Mouse (Mus musculus): ENCODE data around the gene Arid5a. TPM values are rescaled to one million over a fixed set of nuclear protein-coding genes. Genes with fewer than 3 reads are reported as not detected.

The Arid5a gene
- polyA plus RNA-seq, 1 experiment from 2014 or later, result 3.4 TPM

DNA sequence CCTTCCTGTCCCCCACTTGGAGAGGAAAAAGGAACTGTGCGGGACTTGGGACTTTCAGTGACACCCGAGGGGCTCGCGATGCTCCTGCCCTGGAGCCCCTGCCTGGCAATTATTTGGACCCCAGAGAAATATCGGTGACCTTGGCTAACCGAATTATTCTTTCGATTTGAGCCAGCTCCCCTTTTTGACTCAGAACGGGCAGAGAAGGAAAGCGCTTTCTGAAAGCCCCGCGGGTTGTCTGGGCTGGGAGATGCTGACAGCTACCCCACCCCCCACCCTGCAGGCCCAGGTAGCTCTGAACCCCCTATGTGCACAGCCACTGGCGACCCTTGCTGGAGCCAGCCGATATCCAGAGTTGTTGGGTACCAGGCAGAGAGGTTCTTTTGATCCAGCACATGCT lies 8.4 kb upstream of the Arid5a start:
- H3K4me3 ChIP-seq, result no peak overlapping the region
- WGBS, result 35% methylated on average over 13 of the region's 13 CpGs
- H3K27me3 ChIP-seq (ENCODE audit: low read depth, poor library complexity, severe bottlenecking), result peaks cover 64% of the 10 kb centered on the region
- no peaks in the 10 kb centered on the region for H3K36me3 ChIP-seq
- peaks cover 8% of the 10 kb centered on the region for H3K4me1 ChIP-seq
- H3K27ac ChIP-seq (replicated peaks), result no peak overlapping the region
- H3K9me3 ChIP-seq (replicated peaks), result no peaks in the 10 kb centered on the region
- DNase-seq (ENCODE audit: low spot score), result no peak

DNA sequence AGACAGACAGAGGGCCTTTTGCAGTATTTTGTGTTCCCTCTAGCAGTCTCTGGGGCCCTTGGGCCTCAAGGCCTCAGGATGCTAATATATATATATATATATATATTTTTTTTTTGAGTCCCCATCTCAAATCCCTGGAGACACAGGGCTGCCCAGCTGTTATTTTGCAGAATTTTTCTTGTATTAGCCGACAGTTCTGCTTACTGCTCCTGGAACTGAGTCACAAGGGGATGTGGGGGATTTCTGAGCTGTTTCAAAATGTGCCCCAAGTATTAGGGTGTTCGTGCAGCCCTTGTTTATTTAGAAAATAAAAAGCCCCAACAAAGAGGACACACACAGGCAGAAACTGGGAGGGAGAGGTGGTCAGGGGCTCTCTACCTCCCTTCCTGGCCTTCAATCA lies 7.9 kb upstream of the Arid5a start:
- Histone ChIP-seq H3K4me1 (peaks cover 8% of the 10 kb centered on the region), H3K27ac (replicated peaks) (no peak overlapping the region), H3K4me3 (no peak overlapping the region), H3K27me3 (ENCODE audit: low read depth, poor library complexity, severe bottlenecking) (peaks cover 70% of the 10 kb centered on the region), H3K9me3 (replicated peaks) (no peaks in the 10 kb centered on the region), H3K36me3 (no peaks in the 10 kb centered on the region)
- no peak for DNase-seq (ENCODE audit: low spot score)
- 71% methylated on average over 2 of the region's 2 CpGs for WGBS

DNA sequence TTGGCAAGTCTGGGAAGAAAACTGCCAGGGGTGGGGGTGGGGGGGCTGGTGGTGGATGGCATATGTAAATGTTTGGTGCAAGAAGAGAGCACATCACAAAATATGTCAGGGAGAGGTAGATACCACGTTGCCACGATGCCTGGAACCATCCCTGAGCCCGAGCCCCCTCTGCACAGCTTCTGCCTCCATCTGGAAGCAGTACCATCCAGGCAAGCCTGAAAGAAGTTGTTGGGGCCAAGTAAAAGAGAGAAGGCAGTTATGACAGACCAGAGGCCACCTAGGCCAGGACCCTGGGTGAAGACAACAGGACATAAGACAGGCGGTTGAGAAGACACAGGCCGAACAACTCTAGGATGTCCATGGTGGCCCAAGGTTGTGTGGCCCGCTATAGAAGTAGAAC lies 7.0 kb upstream of the Arid5a start:
- 91% methylated on average over 6 of the region's 6 CpGs for WGBS
- Histone ChIP-seq H3K36me3 (no peaks in the 10 kb centered on the region), H3K27ac (replicated peaks) (no peak overlapping the region), H3K4me3 (no peak overlapping the region), H3K27me3 (ENCODE audit: low read depth, poor library complexity, severe bottlenecking) (peaks cover 70% of the 10 kb centered on the region), H3K4me1 (peaks cover 8% of the 10 kb centered on the region), H3K9me3 (replicated peaks) (no peaks in the 10 kb centered on the region)
- no peak for DNase-seq (ENCODE audit: low spot score)

DNA sequence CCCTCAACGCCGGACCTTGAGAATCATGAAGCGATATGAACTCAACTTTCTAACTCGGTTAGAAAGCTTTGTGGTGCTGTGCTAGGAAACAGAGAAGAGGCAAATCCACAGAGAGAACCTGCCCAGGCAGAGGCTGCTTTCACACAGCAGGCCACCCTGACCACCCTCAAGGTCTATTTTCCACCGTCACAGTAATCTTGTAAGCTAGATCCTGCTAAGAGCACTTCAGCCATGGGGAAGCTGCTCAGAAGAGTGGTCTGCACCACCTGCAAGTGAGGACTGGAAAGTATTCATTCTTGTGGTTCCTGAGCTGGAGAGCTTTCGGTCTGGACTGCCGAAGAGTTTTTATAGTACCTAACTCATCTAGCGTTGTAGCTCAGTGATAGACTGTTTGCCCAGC lies 5.3 kb upstream of the Arid5a start:
- Histone ChIP-seq H3K36me3 (no peaks in the 10 kb centered on the region), H3K4me3 (no peak overlapping the region), H3K9me3 (replicated peaks) (no peaks in the 10 kb centered on the region), H3K27me3 (ENCODE audit: low read depth, poor library complexity, severe bottlenecking) (peaks cover 70% of the 10 kb centered on the region), H3K4me1 (peaks cover 10% of the 10 kb centered on the region), H3K27ac (replicated peaks) (no peak overlapping the region)
- WGBS, result 78% methylated on average over 8 of the region's 8 CpGs
- DNase-seq (ENCODE audit: low spot score), result no peak

DNA sequence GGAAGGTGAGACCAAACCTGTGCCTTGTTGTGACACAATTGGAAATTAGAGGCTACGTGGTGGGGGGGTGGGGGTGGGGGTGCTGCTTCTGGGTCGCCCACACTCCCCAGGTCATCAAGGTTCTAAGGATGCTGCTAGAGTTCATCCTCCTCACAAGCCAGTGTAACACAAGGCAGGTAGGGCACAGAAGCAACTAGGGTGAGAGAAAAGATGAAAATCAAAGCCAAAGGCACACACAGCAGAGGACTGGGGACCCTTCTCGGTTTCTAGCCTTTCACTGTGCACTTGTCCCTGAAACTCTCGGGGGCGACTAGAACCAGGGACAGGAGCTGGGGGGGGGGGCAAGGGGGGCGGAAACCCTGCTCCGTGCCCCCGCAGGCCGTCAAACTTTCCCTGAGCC lies 4.6 kb upstream of the Arid5a start:
- no peak for DNase-seq (ENCODE audit: low spot score)
- 0 out of 2 replicates have a peak overlapping the region, but pooled peaks have one; percentile 38 for H3K27ac ChIP-seq (replicated peaks)
- peaks cover 13% of the 10 kb centered on the region for H3K4me1 ChIP-seq
- peak overlapping the region; percentile 52 for H3K4me3 ChIP-seq
- H3K27me3 ChIP-seq (ENCODE audit: low read depth, poor library complexity, severe bottlenecking), result peaks cover 64% of the 10 kb centered on the region
- WGBS, result 19% methylated on average over 8 of the region's 9 CpGs
- no peaks in the 10 kb centered on the region for H3K9me3 ChIP-seq (replicated peaks)
- no peaks in the 10 kb centered on the region for H3K36me3 ChIP-seq

DNA sequence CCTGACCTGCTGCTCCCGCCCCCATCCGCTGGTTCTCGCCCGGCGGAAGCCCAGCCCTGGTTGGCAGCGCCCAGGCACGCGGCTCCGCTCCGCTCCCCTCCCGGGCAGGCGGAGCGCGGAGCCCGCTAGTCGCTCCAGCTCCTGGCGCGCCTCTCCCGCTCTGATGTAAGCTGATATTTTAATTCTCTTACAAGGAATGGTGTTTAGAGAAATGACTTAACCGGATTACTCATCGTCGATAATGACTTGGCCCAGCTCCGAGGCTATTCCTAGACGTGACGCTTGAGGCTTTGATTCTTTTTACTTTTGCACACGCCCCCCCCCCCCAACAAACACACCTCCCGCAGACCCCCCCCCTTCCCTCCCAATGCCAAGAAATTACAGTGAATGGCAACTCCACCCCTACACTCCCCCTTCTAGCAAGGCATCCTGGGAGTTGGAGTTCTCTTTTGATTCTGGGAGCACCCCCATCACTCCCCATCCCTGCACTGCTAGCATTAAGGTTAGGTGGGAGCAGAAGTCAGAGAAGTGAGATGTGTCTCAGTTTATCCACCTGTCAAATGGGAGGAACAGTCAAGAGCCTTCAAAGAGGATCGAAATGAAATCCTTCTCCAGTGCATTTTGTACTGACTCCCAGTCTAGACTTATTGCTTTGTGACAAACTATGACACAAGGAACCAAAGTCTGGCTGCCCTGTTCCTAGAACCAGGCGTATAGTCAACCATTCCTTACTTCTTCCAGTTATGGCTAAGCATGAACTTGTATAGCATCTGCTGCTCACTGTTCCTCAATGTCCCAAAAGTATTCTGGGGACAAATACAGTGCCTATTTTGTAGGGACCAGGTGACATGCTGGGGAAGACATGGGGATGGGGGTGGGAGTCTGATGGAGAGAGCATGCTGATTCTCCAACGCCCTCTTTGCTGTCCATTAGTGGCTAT lies 3.9 kb upstream of the Arid5a start:
- H3K27ac ChIP-seq (replicated peaks), result 0 out of 2 replicates have a peak overlapping the region, but pooled peaks have one; percentile 38
- H3K9me3 ChIP-seq (replicated peaks), result no peaks in the 10 kb centered on the region
- no peaks in the 10 kb centered on the region for H3K36me3 ChIP-seq
- peak overlapping the region; percentile 52 for H3K4me3 ChIP-seq
- peaks cover 64% of the 10 kb centered on the region for H3K27me3 ChIP-seq (ENCODE audit: low read depth, poor library complexity, severe bottlenecking)
- DNase-seq (ENCODE audit: low spot score), result peak; percentile 28
- WGBS, result 10% methylated on average over 29 of the region's 30 CpGs
- peaks cover 20% of the 10 kb centered on the region for H3K4me1 ChIP-seq

DNA sequence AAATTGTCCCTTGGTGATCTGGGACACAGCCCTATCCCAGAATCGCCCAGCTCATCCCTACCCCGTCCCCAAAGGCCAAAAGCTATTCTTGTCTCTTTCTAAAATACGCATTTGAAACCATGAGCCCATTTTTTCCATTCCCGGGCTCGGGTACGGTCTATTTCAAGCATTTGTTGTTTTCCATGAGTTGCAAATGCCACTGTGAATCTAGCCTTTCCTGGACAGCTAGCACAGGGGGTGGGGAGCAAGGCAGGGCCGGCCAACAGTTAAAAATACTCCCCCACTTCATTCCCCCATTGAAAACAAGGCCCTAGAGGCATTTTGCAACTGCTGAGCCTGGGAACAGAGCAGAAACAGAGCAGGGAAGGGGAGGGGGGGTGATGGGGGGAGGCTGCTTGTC lies 2.8 kb upstream of the Arid5a start:
- H3K27me3 ChIP-seq (ENCODE audit: low read depth, poor library complexity, severe bottlenecking), result peaks cover 64% of the 10 kb centered on the region
- H3K27ac ChIP-seq (replicated peaks), result no peak overlapping the region
- no peaks in the 10 kb centered on the region for H3K36me3 ChIP-seq
- 74% methylated on average over 7 of the region's 7 CpGs for WGBS
- no peak overlapping the region for H3K4me3 ChIP-seq
- no peak for DNase-seq (ENCODE audit: low spot score)
- H3K4me1 ChIP-seq, result peaks cover 31% of the 10 kb centered on the region
- H3K9me3 ChIP-seq (replicated peaks), result no peaks in the 10 kb centered on the region

DNA sequence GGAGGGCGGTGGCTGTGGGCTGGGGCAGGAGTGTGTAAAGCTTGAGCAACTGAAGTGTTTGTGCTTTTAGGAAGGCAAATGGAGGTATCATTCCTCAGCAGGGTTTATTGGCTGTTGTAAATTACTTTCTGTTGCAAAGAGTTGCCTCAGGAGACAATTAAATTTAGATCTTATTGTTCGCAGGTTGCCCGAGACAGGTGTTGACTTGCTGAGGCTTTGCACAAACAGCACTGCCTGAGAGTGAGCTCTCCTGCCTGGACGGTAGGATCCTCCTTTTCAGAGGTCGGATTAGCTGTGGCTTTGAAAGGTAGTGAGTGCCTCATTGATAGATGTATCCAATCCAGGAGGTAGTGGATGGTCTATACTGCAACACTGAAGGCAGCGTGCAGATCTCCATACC lies 1.4 kb upstream of the Arid5a start:
- no peak for DNase-seq (ENCODE audit: low spot score)
- H3K9me3 ChIP-seq (replicated peaks), result no peaks in the 10 kb centered on the region
- 80% methylated on average over 6 of the region's 6 CpGs for WGBS
- no peaks in the 10 kb centered on the region for H3K36me3 ChIP-seq
- H3K27ac ChIP-seq (replicated peaks), result no peak overlapping the region
- H3K4me1 ChIP-seq, result peaks cover 32% of the 10 kb centered on the region
- H3K4me3 ChIP-seq, result no peak overlapping the region
- peaks cover 59% of the 10 kb centered on the region for H3K27me3 ChIP-seq (ENCODE audit: low read depth, poor library complexity, severe bottlenecking)

DNA sequence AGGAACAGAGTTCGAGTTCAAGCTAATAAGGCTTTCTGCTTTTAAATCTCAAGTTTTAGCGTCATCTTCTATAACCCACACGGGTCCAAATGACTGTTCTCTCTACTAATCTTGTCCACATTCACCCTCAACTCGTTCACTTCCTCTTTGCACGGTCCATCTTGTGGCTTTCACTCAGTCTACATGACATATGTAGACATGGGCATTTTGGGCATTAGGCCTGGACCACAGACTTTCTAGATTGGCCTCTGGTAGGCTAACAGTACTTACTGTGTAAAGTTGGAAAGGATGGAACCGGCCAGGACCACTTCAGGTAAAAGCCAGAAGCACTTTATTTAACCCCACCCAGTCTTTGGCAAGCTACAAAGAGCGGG lies 425 bp upstream of the Arid5a start:
- WGBS, result 70% methylated on average over 7 of the region's 7 CpGs
- H3K9me3 ChIP-seq (replicated peaks), result no peaks in the 10 kb centered on the region
- H3K36me3 ChIP-seq, result no peaks in the 10 kb centered on the region
- no peak for DNase-seq (ENCODE audit: low spot score)
- no peak overlapping the region for H3K27ac ChIP-seq (replicated peaks)
- peaks cover 49% of the 10 kb centered on the region for H3K27me3 ChIP-seq (ENCODE audit: low read depth, poor library complexity, severe bottlenecking)
- peak overlapping the region; percentile 73; the same call in 1 of the 2 replicates for H3K4me3 ChIP-seq
- peaks cover 32% of the 10 kb centered on the region for H3K4me1 ChIP-seq

DNA sequence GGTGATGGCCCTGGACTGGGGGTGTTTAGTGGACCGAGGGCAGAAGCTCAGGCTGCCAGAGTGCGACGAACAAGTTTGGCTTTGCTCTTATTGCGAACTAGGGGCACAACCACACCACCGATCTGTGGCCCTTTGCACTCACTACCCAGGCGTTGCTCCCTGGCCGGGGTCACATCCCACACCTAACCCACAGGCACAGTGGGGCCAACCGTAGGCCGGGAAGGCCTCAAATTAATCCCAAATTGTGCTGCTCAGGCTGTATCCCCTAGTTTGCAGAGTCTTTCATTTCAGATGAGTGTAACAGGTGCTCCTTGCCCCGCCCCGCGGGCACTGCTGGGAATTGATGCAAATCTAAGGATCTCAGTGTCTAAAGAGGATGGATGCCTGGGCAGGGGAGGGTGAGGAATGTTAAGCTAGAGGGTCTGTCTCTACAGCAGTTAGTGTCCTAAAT lies 943 bp downstream of the Arid5a start:
- peaks cover 26% of the 10 kb centered on the region for H3K4me1 ChIP-seq
- no peak overlapping the region for H3K27ac ChIP-seq (replicated peaks)
- H3K4me3 ChIP-seq, result peak overlapping the region; percentile 73
- DNase-seq (ENCODE audit: low spot score), result peak; percentile 32
- no peaks in the 10 kb centered on the region for H3K36me3 ChIP-seq
- 4% methylated on average over 12 of the region's 12 CpGs for WGBS
- H3K27me3 ChIP-seq (ENCODE audit: low read depth, poor library complexity, severe bottlenecking), result peaks cover 37% of the 10 kb centered on the region
- no peaks in the 10 kb centered on the region for H3K9me3 ChIP-seq (replicated peaks)

DNA sequence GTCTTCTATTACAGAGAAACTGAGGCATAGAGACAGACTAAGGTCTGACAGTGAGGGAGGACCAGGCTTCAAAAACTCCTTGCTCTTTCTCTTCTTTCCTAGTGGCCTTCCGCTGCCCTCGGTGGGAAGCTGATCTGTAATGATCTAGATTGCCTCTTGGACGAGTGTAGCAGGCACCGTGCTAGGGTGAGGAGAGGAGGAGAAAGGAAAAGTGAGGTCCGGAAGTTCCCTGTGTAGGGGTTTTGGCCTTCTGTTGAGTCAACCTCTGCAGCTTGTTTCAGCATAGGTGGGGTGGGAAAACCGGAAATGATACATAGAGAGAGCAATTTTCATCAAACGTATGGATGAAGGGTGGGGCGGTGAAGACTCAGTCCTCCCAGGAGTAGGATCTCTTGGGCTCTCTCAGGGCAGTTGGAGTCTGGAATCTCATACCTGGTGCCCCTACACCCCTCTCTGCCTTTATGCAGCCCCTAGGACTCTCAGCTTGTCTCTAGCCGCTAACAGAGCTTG lies 1.5 kb downstream of the Arid5a start:
- Histone ChIP-seq H3K27ac (replicated peaks) (no peak overlapping the region), H3K4me3 (peak overlapping the region; percentile 73; the same call in 1 of the 2 replicates), H3K36me3 (no peaks in the 10 kb centered on the region), H3K4me1 (peaks cover 24% of the 10 kb centered on the region), H3K27me3 (ENCODE audit: low read depth, poor library complexity, severe bottlenecking) (peaks cover 32% of the 10 kb centered on the region), H3K9me3 (replicated peaks) (no peaks in the 10 kb centered on the region)
- DNase-seq (ENCODE audit: low spot score), result no peak
- WGBS, result 56% methylated on average over 9 of the region's 9 CpGs

DNA sequence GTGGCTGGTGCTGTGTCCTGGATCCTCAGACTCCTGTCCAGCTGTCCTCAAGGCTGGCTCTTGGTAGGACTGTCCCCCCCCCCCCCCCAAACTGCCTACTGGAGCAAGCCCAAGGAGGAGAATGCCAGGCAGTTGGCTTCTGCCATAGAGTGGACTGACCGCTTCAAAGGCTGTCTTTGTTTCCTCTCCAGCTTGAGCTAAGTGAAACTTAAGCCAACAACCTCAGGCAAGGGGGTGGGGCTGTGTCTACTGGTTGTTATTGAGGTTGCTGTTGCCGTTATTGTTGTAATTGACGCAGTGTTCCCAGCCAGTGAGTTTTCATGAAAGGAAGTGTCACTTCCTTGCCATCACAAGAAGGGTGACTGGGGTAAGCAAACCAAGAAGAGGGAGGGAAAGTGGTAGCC lies 2.0 kb downstream of the Arid5a start:
- no peak for DNase-seq (ENCODE audit: low spot score)
- H3K27ac ChIP-seq (replicated peaks), result no peak overlapping the region
- peaks cover 24% of the 10 kb centered on the region for H3K4me1 ChIP-seq
- H3K9me3 ChIP-seq (replicated peaks), result no peaks in the 10 kb centered on the region
- no peak overlapping the region for H3K4me3 ChIP-seq
- 30% methylated on average over 3 of the region's 3 CpGs for WGBS
- H3K27me3 ChIP-seq (ENCODE audit: low read depth, poor library complexity, severe bottlenecking), result peaks cover 27% of the 10 kb centered on the region
- H3K36me3 ChIP-seq, result no peaks in the 10 kb centered on the region

Data from midbrain, embryonic 10.5 days (tissue).